Mouse (Mus musculus): Measurements from ENCODE around the gene Lypd6b. TPM values are rescaled to one million over a fixed set of nuclear protein-coding genes. Genes with fewer than 3 reads are reported as not detected.
A peak's percentile ranks its signal among the peaks of the same experiment; 100 is the strongest.

Gene Lypd6b
- polyA plus RNA-seq, 1 experiment from 2014 or later, result 2.0 TPM

GRCm38 (mm10) chr2:49813151-49813550, 25.7 kb downstream of the Lypd6b start:
- Histone ChIP-seq H3K4me3 (no peak overlapping the region), H3K27ac (no peak overlapping the region), H3K4me1 (peaks cover 19% of the 10 kb centered on the region; the same call in 1 of the 2 replicates), H3K27me3 (ENCODE audit: insufficient read depth, poor library complexity, severe bottlenecking) (no peaks in the 10 kb centered on the region; the same call in 1 of the 2 replicates), H3K9me3 (no peaks in the 10 kb centered on the region), H3K36me3 (no peaks in the 10 kb centered on the region)
- WGBS, result 67% methylated on average over 4 of the region's 4 CpGs
- DNase-seq (ENCODE audit: low spot score), result no peak

GRCm38 (mm10) chr2:49814011-49814410, 26.5 kb downstream of the Lypd6b start:
- Histone ChIP-seq H3K27me3 (ENCODE audit: insufficient read depth, poor library complexity, severe bottlenecking) (no peaks in the 10 kb centered on the region; the same call in 1 of the 2 replicates), H3K4me3 (no peak overlapping the region), H3K27ac (no peak overlapping the region), H3K36me3 (no peaks in the 10 kb centered on the region), H3K9me3 (no peaks in the 10 kb centered on the region), H3K4me1 (peaks cover 15% of the 10 kb centered on the region; the same call in 1 of the 2 replicates)
- 65% methylated on average over 6 of the region's 6 CpGs for WGBS
- no peak for DNase-seq (ENCODE audit: low spot score)

DNA sequence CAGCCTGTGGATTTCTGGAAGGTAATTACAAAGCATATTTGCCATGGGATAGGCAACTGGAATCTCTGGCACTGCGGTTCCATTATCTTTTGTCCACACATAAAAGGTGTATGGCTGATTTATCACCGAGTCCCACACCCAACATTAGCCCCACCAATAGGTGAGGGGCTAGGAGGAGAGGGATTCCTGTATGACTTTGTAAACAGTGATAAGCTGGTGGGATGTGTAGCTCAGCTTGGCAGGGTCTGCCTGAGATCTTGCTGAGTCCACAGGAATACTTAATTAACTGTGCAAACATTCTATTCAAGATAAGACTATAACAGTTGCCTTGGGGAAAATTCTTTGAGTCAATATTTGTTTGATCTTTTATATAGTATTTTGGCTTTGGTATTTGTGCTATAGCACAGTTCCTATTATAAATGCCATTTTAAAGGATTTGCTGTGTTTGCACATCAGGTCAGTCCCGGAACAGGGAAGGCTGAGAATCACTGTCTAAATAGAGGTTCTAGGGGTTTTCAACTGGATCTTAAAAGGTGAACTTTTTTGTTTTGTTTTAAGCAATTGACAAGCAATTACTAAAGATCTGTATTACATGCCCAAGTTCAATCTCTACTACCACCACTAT, 28.3 kb downstream of the Lypd6b start:
- WGBS, result 57% methylated on average over 3 of the region's 3 CpGs
- Histone ChIP-seq H3K9me3 (no peaks in the 10 kb centered on the region), H3K4me1 (peaks cover 15% of the 10 kb centered on the region; the same call in 1 of the 2 replicates), H3K27ac (no peak overlapping the region), H3K27me3 (ENCODE audit: insufficient read depth, poor library complexity, severe bottlenecking) (no peaks in the 10 kb centered on the region; the same call in 1 of the 2 replicates), H3K4me3 (no peak overlapping the region), H3K36me3 (no peaks in the 10 kb centered on the region)
- DNase-seq (ENCODE audit: low spot score), result no peak

GRCm38 (mm10) chr2:49816549-49816948, 29.1 kb downstream of the Lypd6b start:
- peaks cover 11% of the 10 kb centered on the region; the same call in 1 of the 2 replicates for H3K4me1 ChIP-seq
- H3K36me3 ChIP-seq, result no peaks in the 10 kb centered on the region
- WGBS, result 80% methylated on average over 5 of the region's 5 CpGs
- H3K4me3 ChIP-seq, result no peak overlapping the region
- H3K27ac ChIP-seq, result no peak overlapping the region
- peak; percentile 51 for DNase-seq (ENCODE audit: low spot score)
- H3K9me3 ChIP-seq, result no peaks in the 10 kb centered on the region
- H3K27me3 ChIP-seq (ENCODE audit: insufficient read depth, poor library complexity, severe bottlenecking), result no peaks in the 10 kb centered on the region; the same call in 1 of the 2 replicates

GRCm38 (mm10) chr2:49817151-49817550, 29.7 kb downstream of the Lypd6b start:
- Histone ChIP-seq H3K27ac (no peak overlapping the region), H3K4me1 (peaks cover 6% of the 10 kb centered on the region; the same call in 1 of the 2 replicates), H3K27me3 (ENCODE audit: insufficient read depth, poor library complexity, severe bottlenecking) (no peaks in the 10 kb centered on the region), H3K36me3 (no peaks in the 10 kb centered on the region), H3K9me3 (no peaks in the 10 kb centered on the region), H3K4me3 (no peak overlapping the region)
- WGBS, result 90% methylated on average over 3 of the region's 3 CpGs
- DNase-seq (ENCODE audit: low spot score), result no peak

GRCm38 (mm10) chr2:49818126-49818525, 30.6 kb downstream of the Lypd6b start:
- Histone ChIP-seq H3K4me3 (no peak overlapping the region), H3K9me3 (no peaks in the 10 kb centered on the region), H3K36me3 (no peaks in the 10 kb centered on the region), H3K27ac (no peak overlapping the region), H3K4me1 (0 out of 2 replicates have a peak, but pooled peaks cover 3% of the 10 kb centered on the region), H3K27me3 (ENCODE audit: insufficient read depth, poor library complexity, severe bottlenecking) (no peaks in the 10 kb centered on the region)
- 73% methylated on average over 5 of the region's 5 CpGs for WGBS
- no peak for DNase-seq (ENCODE audit: low spot score)

DNA sequence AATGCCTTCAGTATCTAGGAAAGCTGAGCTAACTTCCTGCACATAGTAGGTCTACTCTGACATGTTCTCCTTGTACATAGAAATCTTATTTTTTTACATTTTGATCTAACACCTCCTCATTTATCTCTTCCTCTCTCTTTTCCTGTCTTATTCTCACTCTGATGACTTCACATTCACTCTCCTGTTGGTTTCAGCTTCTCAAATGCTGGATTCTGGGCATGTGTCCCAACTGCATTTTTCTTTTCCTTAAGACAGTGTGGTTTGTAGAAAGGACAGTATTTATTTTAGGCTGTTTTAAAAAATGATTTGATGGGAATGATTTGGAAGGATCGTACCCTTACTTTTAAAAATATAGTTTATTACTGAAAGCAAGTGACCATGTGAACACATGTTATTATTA, 34.8 kb downstream of the Lypd6b start:
- Histone ChIP-seq H3K9me3 (no peaks in the 10 kb centered on the region), H3K4me3 (no peak overlapping the region), H3K27me3 (ENCODE audit: insufficient read depth, poor library complexity, severe bottlenecking) (no peaks in the 10 kb centered on the region), H3K36me3 (no peaks in the 10 kb centered on the region), H3K4me1 (no peaks in the 10 kb centered on the region; the same call in 1 of the 2 replicates), H3K27ac (no peak overlapping the region)
- 92% methylated on average over 1 of the region's 1 CpGs for WGBS
- DNase-seq (ENCODE audit: low spot score), result no peak

GRCm38 (mm10) chr2:49825588-49825987, 38.1 kb downstream of the Lypd6b start:
- 37% methylated on average over 1 of the region's 1 CpGs for WGBS
- H3K27me3 ChIP-seq (ENCODE audit: insufficient read depth, poor library complexity, severe bottlenecking), result no peaks in the 10 kb centered on the region
- DNase-seq (ENCODE audit: low spot score), result no peak
- no peak overlapping the region for H3K27ac ChIP-seq
- no peak overlapping the region for H3K4me3 ChIP-seq
- no peaks in the 10 kb centered on the region for H3K9me3 ChIP-seq
- H3K4me1 ChIP-seq, result no peaks in the 10 kb centered on the region; the same call in 1 of the 2 replicates
- no peaks in the 10 kb centered on the region for H3K36me3 ChIP-seq

DNA sequence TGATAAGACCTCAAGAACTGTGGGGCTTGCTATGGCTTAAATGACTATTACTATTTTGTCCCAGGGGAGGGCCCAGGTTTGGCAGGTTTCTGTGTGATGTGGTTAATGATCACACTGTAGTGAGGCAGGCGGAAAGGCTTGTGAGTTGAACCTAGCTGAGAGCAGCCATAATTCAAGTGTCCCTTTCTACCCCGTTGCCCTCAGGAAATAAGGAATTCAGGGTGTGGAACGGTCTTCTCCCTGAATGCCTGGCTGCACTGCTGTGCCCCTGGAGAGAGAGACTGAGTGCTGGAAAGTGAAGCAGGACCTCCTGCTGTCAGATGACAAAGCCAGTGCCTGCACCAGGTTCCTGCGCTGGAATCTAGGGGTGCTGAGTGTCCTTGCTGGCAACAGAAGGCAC, 40.3 kb downstream of the Lypd6b start:
- DNase-seq (ENCODE audit: low spot score), result no peak
- H3K9me3 ChIP-seq, result no peaks in the 10 kb centered on the region
- no peaks in the 10 kb centered on the region for H3K27me3 ChIP-seq (ENCODE audit: insufficient read depth, poor library complexity, severe bottlenecking)
- no peaks in the 10 kb centered on the region; the same call in 1 of the 2 replicates for H3K4me1 ChIP-seq
- WGBS, result 47% methylated on average over 4 of the region's 4 CpGs
- no peaks in the 10 kb centered on the region for H3K36me3 ChIP-seq
- no peak overlapping the region for H3K4me3 ChIP-seq
- no peak overlapping the region for H3K27ac ChIP-seq

DNA sequence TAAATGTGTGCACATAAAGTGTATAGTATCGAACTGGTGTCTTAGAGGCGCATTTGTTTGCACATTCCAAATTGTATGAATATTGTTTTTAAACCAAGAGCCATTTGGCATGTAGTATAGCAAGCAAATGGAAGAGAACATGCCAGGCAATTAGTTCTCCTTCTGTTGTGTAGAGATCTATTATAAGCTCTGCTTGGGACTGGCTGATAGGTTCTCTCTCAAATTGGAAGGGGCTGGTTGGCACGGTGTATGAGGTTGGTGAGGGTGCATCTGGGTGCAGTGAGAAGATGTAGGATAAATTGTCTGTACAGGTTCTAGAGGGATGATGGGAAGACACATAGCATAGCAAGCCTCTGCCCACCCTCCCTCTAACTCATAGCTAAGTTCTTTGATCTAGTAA, 42.9 kb downstream of the Lypd6b start:
- Histone ChIP-seq H3K27me3 (ENCODE audit: insufficient read depth, poor library complexity, severe bottlenecking) (no peaks in the 10 kb centered on the region), H3K27ac (no peak overlapping the region), H3K4me1 (no peaks in the 10 kb centered on the region), H3K4me3 (no peak overlapping the region), H3K36me3 (no peaks in the 10 kb centered on the region), H3K9me3 (no peaks in the 10 kb centered on the region)
- no peak for DNase-seq (ENCODE audit: low spot score)
- 85% methylated on average over 3 of the region's 3 CpGs for WGBS

DNA sequence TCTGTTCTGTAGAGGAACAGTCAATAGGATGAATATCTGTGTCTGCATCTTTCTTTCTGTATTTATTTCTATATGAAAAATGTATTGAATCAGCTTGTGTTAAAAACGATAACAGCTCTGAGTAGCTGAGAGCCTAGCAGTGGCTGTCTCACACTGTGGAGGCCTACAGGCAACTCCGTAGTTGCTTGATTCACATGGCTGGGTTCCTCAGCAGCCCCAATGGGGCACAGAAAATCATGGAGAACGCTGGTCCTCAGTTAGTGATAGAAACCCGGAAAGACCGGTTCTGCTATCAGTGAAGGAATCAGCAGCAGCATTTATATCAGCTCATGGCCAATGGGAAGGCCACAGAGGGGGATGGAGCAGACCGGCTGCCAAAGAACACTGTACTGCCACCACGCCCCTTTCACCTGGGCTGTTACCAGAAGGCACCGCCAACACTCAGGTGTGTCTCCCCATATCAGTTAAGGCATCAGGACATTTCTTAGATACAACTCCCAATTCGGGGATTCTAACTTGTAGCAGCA, 44.9 kb downstream of the Lypd6b start:
- Histone ChIP-seq H3K4me1 (no peaks in the 10 kb centered on the region), H3K36me3 (no peaks in the 10 kb centered on the region), H3K4me3 (no peak overlapping the region), H3K27ac (no peak overlapping the region), H3K27me3 (ENCODE audit: insufficient read depth, poor library complexity, severe bottlenecking) (no peaks in the 10 kb centered on the region), H3K9me3 (no peaks in the 10 kb centered on the region)
- no peak for DNase-seq (ENCODE audit: low spot score)
- WGBS, result 73% methylated on average over 9 of the region's 9 CpGs

DNA sequence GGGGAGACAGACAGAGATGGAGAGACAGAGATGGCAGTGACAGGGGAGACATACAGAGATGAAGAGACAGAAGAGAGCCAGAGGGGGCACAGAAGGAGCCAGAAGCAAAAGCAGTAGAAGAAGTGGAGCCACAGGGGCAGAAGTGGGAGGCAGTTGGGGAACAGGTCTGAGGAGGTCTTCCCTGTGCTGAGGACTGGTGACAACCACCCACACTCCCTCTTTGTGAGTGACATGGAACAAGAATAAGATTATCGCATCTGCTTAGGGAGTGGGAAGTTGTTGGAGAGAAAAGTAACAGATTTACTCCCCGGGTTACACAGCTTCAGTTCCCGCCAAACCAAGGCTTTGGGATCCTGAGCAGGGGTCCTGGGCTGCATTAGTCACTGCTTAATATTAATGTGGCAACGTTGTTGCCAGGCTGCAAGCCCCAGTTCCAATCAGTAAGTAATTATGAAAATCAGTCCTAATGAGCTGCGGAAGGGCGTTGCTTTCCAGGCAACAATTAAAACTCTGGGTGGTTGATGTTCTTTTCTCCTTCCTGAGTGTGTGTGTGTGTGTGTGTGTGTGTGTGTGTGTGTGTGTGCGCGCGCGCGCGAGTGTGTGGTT, 50.1 kb downstream of the Lypd6b start:
- Histone ChIP-seq H3K4me1 (peaks cover 11% of the 10 kb centered on the region), H3K36me3 (no peaks in the 10 kb centered on the region), H3K27me3 (ENCODE audit: insufficient read depth, poor library complexity, severe bottlenecking) (no peaks in the 10 kb centered on the region), H3K4me3 (no peak overlapping the region), H3K27ac (no peak overlapping the region), H3K9me3 (no peaks in the 10 kb centered on the region)
- DNase-seq (ENCODE audit: low spot score), result no peak
- 55% methylated on average over 12 of the region's 12 CpGs for WGBS

DNA sequence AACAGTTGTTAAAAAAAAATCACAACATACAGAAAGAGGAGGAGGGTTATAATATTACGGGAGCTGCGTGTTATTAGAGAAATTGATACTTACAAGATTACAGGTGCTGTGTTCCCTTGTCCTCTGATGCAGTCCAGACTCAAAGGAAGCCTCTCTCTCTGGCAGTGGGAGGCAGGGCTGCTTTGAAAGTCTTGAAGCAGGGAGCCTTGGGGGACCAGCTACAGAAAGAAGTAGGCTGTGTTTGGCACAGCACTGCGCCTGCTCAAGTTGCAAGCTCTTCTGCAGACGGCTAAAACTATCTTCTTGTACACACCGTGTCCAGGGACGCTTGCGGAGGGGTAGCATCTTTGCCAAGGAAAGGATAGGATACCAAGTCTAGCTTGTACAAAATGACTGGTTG, 51.1 kb downstream of the Lypd6b start:
- 77% methylated on average over 7 of the region's 7 CpGs for whole genome bisulfite sequencing
- no peak overlapping the region for H3K27ac ChIP-seq
- peaks cover 11% of the 10 kb centered on the region for H3K4me1 ChIP-seq
- H3K9me3 ChIP-seq, result no peaks in the 10 kb centered on the region
- DNase-seq (ENCODE audit: low spot score), result no peak
- H3K36me3 ChIP-seq, result no peaks in the 10 kb centered on the region
- no peaks in the 10 kb centered on the region for H3K27me3 ChIP-seq (ENCODE audit: insufficient read depth, poor library complexity, severe bottlenecking)
- H3K4me3 ChIP-seq, result no peak overlapping the region
